Mouse (Mus musculus): ENCODE data around the gene Nrgn. TPM values are rescaled to one million over a fixed set of nuclear protein-coding genes. Genes with fewer than 3 reads are reported as not detected.

The Nrgn gene
- polyA plus RNA-seq, 1 experiment: 66.0 TPM

DNA sequence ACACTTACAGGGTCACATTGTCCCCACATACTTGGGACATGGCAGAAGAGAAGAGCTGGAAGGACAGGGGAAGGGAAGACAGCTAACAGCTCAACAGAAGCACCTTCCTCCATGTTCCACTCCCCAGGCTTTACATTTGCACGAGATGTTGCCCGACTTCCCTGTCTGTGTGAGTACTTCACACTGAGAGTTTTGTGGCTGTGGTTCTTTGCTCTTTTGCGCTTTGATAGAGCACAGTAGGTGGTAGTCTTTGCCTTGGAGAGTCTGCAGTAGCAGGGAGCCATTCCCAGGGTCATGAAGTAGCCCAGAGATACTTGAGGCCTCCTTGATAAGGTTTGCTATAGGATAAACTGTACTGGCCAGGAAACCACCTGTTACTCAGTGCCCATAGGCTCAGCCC lies 52.5 kb downstream of the Nrgn start:
- Histone ChIP-seq H3K4me1 (ENCODE audit: control insufficient read depth, insufficient read depth, low read length) (no peaks in the 10 kb centered on the region), H3K27me3 (ENCODE audit: control insufficient read depth, insufficient read depth, low read length) (no peaks in the 10 kb centered on the region), H3K27ac (ENCODE audit: insufficient read depth, low read length) (no peak overlapping the region), H3K4me3 (replicated peaks; ENCODE audit: insufficient read depth, low read depth, low read length) (no peak overlapping the region)
- no peak for TF ChIP-seq CTCF (IDR thresholded peaks at IDR 0.05; ENCODE audit: borderline replicate concordance, insufficient read depth, low read depth, low read length)
- TF ChIP-seq POLR2A (IDR thresholded peaks at IDR 0.05; ENCODE audit: borderline replicate concordance, insufficient read depth, low read length): no peak
- DNase-seq: no peak
- 75% methylated on average over 3 of the region's 3 CpGs for WGBS

DNA sequence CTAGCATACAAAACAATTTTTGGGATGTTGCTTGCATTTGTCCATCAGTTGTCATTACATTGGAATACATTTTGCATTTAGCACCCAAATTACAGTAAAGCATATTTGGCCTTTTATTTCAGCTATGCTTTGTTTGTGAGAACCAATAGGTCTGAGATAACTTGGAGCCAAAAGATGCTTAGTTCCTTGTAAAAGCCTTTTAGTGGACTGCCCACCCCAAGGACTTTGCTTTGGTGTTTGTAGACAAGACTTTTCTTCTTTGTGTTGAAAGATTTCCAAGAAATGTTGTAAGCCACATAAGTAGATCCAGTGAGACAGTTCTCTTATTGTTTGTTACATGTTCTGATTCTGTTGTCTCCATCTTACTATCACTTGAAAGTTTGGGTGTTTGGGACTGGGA lies 56.4 kb downstream of the Nrgn start:
- Histone ChIP-seq H3K27me3 (ENCODE audit: control insufficient read depth, insufficient read depth, low read length) (no peaks in the 10 kb centered on the region), H3K4me1 (ENCODE audit: control insufficient read depth, insufficient read depth, low read length) (no peaks in the 10 kb centered on the region), H3K4me3 (replicated peaks; ENCODE audit: insufficient read depth, low read depth, low read length) (no peak overlapping the region), H3K27ac (ENCODE audit: insufficient read depth, low read length) (no peak overlapping the region)
- no peak for DNase-seq
- TF ChIP-seq POLR2A (IDR thresholded peaks at IDR 0.05; ENCODE audit: borderline replicate concordance, insufficient read depth, low read length) (no peak), CTCF (IDR thresholded peaks at IDR 0.05; ENCODE audit: borderline replicate concordance, insufficient read depth, low read depth, low read length) (no peak)

GRCm38 (mm10) chr9:37495761-37496160 lies 56.9 kb downstream of the Nrgn start:
- Histone ChIP-seq H3K27me3 (ENCODE audit: control insufficient read depth, insufficient read depth, low read length) (no peaks in the 10 kb centered on the region), H3K4me3 (replicated peaks; ENCODE audit: insufficient read depth, low read depth, low read length) (no peak overlapping the region), H3K4me1 (ENCODE audit: control insufficient read depth, insufficient read depth, low read length) (no peaks in the 10 kb centered on the region), H3K27ac (ENCODE audit: insufficient read depth, low read length) (no peak overlapping the region)
- whole genome bisulfite sequencing: 82% methylated on average over 3 of the region's 3 CpGs
- no peak for TF ChIP-seq POLR2A (IDR thresholded peaks at IDR 0.05; ENCODE audit: borderline replicate concordance, insufficient read depth, low read length)
- no peak for TF ChIP-seq CTCF (IDR thresholded peaks at IDR 0.05; ENCODE audit: borderline replicate concordance, insufficient read depth, low read depth, low read length)
- no peak for DNase-seq

Other genes with a start within 250 kb of the Nrgn start
- 1.5 and 1.6 TPM in 2 replicates for gene Ccdc15, start 204.5 kb downstream of the Nrgn start, polyA plus RNA-seq (2012; rRNA removed)
- gene Hepacam, start 185.6 kb downstream of the Nrgn start, polyA plus RNA-seq (2012; rRNA removed): 107 and 119 TPM in 2 replicates
- gene Robo4, start 151.0 kb downstream of the Nrgn start, polyA plus RNA-seq (2012; rRNA removed): 5.7 and 5.9 TPM in 2 replicates
- 1.3 and 1.4 TPM in 2 replicates for gene Robo3, start 119.7 kb downstream of the Nrgn start, polyA plus RNA-seq (2012; rRNA removed)
- 40.6 and 40.7 TPM in 2 replicates for gene Msantd2, start 63.6 kb downstream of the Nrgn start, polyA plus RNA-seq (2012; rRNA removed)
- 28.2 and 28.8 TPM in 2 replicates for gene Esam, start 24.8 kb downstream of the Nrgn start, polyA plus RNA-seq (2012; rRNA removed)
- gene Vsig2, start 13.6 kb downstream of the Nrgn start, polyA plus RNA-seq (2012; rRNA removed): 3.4 and 4.8 TPM in 2 replicates
- gene Siae, start 2.8 kb upstream of the Nrgn start, polyA plus RNA-seq (2012; rRNA removed): 15.8 and 15.9 TPM in 2 replicates
- gene Spa17, start 60.8 kb upstream of the Nrgn start, polyA plus RNA-seq (2012; rRNA removed): 4.8 and 6.6 TPM in 2 replicates
- gene Tbrg1, start 104.4 kb upstream of the Nrgn start, polyA plus RNA-seq (2012; rRNA removed): 33.5 and 34.7 TPM in 2 replicates
- not detected in 2 replicates for gene Panx3, start 116.3 kb upstream of the Nrgn start, polyA plus RNA-seq (2012; rRNA removed)
- not detected in 2 replicates for gene Olfr160, start 163.3 kb upstream of the Nrgn start, polyA plus RNA-seq (2012; rRNA removed)
- gene Olfr874, start 192.2 kb upstream of the Nrgn start, polyA plus RNA-seq (2012; rRNA removed): not detected in 2 replicates
- gene Olfr875, start 219.0 kb upstream of the Nrgn start, polyA plus RNA-seq (2012; rRNA removed): not detected in 2 replicates

All from cerebellum, adult 2 months (tissue).